Mouse (Mus musculus): Measurements from ENCODE around the gene Zfp36. TPM values are rescaled to one million over a fixed set of nuclear protein-coding genes. Genes with fewer than 3 reads are reported as not detected.

Zfp36 gene
- polyA plus RNA-seq, 2 experiments from 2014 or later: 156 to 341 TPM

- ATAC-seq: no peak
Observed at GRCm38 (mm10) chr7:28367663-28368275, 12.3 kb downstream of the Zfp36 start.

GRCm38 (mm10) chr7:28362441-28363060, 17.5 kb downstream of the Zfp36 start:
- no peak for ATAC-seq

- no peak for ATAC-seq
Observed at GRCm38 (mm10) chr7:28361647-28362341, 18.3 kb downstream of the Zfp36 start.

GRCm38 (mm10) chr7:28360291-28360690, 19.8 kb downstream of the Zfp36 start:
- no peak for ATAC-seq

GRCm38 (mm10) chr7:28359854-28360253, 20.2 kb downstream of the Zfp36 start:
- ATAC-seq: no peak

- ATAC-seq: no peak
Observed at GRCm38 (mm10) chr7:28358431-28358830, 21.6 kb downstream of the Zfp36 start.

GRCm38 (mm10) chr7:28357984-28358383, 22.1 kb downstream of the Zfp36 start:
- no peak for ATAC-seq

GRCm38 (mm10) chr7:28356981-28357380, 23.1 kb downstream of the Zfp36 start:
- no peak for ATAC-seq

- peak; percentile 63 for ATAC-seq
Observed at GRCm38 (mm10) chr7:28355221-28355620, 24.8 kb downstream of the Zfp36 start.

- no peak for ATAC-seq
Observed at GRCm38 (mm10) chr7:28354596-28354995, 25.5 kb downstream of the Zfp36 start.

- no peak for ATAC-seq
Observed at GRCm38 (mm10) chr7:28354113-28354581, 25.9 kb downstream of the Zfp36 start.

GRCm38 (mm10) chr7:28353267-28353666, 26.8 kb downstream of the Zfp36 start:
- ATAC-seq: no peak

- no peak for ATAC-seq
Observed at GRCm38 (mm10) chr7:28351676-28352191, 28.3 kb downstream of the Zfp36 start.

GRCm38 (mm10) chr7:28350155-28350883, 29.7 kb downstream of the Zfp36 start, which contains the start of gene Rps16:
Rps16 (plus strand) TSS chr7:28350652.
- peak; percentile 90 for ATAC-seq

GRCm38 (mm10) chr7:28348601-28349000, 31.5 kb downstream of the Zfp36 start:
- no peak for ATAC-seq

- ATAC-seq: no peak
Observed at GRCm38 (mm10) chr7:28347746-28348145, 32.3 kb downstream of the Zfp36 start.

- ATAC-seq: peak; percentile 71
Observed at GRCm38 (mm10) chr7:28344637-28345036, 35.4 kb downstream of the Zfp36 start.

- no peak for ATAC-seq
Observed at GRCm38 (mm10) chr7:28341381-28341780, 38.7 kb downstream of the Zfp36 start.

- ATAC-seq: peak; percentile 27
Observed at GRCm38 (mm10) chr7:28339213-28339917, 40.7 kb downstream of the Zfp36 start.

GRCm38 (mm10) chr7:28338108-28338998, 41.7 kb downstream of the Zfp36 start, which contains the start of gene Supt5:
Supt5 (minus strand) TSS chr7:28338746.
- ATAC-seq: peak; percentile 99

- ATAC-seq: no peak
Observed at GRCm38 (mm10) chr7:28335471-28335870, 44.6 kb downstream of the Zfp36 start.
